Mouse (Mus musculus) heart, adult 18-20 months (tissue): ENCODE data around the gene Fmnl1. TPM values are rescaled to one million over a fixed set of nuclear protein-coding genes. Genes with fewer than 3 reads are reported as not detected.

Source experiments
- DNase-seq, 2 experiments: peaks; one replicate each; pipeline ENCODE4 v3.0.0; 2021 to 2022; ENCODE audit warnings: mixed read lengths in 1 of 2
- total RNA-seq, 2 experiments: library from RNA; stranded (reverse); gene quantifications; 2 replicates each; pipeline ENCODE4 v1.2.3; 2021

Gene Fmnl1
- total RNA-seq, 2 experiments from 2014 or later: 18.1 to 20.2 TPM

DNA sequence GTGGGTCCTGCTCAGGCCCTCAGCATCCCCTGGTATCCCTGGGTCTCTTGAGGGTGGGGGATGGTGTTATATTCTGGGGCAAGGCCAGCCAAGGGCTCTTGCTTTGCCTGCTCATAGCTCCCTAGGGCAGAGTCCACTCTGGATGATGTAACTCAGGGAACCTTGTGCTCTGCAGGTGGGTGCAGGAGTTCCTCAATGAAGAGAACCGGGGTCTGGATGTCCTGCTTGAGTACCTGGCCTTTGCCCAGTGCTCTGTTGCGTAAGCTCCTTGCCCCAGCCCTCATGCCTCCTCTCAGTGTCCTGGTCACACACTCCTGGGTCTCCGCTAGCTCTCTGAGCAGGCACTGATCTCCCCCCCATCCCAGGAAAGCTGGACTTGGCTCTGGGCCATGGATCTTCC lies 11.0 kb downstream of the Fmnl1 start:
- DNase-seq: no peak

DNA sequence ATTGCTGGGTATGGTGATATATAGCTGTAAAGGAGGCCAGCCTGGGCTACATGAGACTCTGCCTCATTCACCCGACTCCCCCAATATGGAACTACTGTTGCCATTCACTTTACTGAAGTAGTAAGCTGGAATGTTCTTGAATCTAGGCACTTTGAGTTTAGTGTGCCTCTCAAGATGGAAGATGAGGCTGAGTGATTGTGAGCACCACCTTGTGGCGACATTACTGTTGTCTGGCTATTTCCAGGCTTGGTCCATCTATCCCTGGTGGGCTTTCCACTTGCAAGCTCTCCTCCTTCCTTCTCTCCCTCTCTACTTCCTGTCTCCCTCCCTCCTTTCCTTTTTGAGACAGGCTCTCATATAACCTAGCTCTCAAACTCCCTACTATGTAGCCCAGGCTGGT lies 14.0 kb downstream of the Fmnl1 start:
- DNase-seq: peak; percentile 48 to 74

DNA sequence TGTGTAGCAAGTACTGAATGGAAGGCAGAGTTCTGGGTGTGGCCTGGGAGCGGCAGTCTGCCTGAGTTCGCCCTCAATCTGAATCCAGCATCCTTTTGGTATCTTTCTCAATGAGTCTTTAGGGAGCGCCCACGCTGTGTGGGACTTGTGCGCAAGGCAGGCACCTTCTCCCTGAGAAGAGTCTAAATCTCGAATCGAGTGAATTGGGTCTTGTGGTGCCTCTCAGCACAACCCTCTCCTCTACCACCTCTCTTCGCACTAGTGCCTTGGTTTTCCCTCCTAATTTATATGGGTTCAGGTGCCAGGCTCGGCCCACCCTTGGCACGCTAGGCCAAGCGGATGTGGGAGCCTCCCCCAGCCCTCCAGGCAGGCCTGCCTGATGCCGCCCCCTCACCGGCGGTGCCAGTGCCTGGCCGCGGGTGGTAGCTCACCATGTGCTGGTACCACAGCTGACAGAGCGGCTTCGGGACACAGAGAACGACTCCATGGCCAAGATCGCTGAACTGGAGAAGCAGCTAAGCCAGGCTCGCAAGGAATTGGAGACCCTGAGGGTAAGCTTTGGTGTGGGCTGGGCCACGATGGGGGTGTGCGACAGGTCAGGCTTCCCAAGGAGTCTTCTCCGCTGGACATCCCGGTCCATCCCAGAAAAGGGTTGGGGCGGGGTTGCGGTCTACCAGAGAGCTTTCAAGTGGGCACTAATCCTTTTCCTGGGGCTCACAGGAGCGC lies 21.5 kb downstream of the Fmnl1 start:
- no peak for DNase-seq

DNA sequence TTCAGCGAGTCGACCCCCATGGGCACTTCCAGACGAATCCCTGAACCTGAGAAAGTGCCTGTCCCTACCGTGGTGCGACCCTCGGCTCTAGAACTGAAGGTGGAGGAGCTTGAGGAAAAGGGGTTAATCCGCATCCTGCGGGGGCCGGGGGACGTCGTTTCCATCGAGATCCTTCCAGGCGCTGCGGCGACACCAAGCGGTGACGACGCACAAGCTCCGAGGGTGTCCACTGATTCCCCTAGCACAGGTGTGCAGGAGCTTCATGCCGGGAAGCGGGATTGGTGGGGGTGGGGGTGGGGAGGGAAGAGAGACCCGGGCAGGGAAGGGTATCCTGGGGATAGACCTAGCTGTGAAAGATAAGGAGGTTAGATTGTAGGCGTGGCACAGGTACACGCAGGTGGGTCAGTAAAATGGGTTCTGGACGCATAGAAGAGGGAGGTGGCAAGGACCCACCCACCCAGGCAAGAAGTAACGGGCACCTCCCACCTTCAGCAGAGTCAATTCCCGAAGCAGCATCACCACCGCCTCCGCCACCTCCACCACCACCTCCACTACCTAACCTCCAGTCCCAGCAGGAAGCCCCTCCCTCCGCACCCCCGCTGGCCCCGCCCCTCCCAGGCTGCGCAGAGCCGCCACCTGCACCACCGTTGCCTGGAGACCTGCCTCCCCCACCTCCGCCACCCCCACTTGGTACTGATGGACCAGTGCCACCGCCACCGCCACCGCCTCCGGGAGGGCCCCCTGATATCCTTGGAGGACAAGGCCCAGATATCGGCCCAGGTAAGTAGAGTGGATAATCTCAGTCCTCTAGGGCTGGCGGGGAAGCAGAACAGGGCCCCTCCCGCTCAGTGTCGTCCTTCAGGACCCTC lies 22.3 kb downstream of the Fmnl1 start:
- no peak for DNase-seq

DNA sequence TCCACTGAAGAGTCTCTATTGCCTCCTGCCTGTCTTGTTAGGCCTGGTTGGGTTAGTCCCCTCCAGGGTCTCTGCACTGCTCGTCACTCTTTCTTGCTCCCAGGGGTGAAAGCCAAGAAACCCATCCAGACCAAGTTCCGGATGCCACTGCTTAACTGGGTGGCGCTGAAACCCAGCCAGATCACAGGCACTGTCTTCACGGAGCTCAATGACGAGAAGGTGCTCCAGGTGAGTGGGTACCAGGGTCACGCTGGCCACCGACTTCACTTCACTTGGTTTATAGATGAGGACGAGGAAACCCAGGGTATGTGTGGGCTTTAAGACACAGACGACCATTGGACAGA lies 22.9 kb downstream of the Fmnl1 start:
- no peak for DNase-seq

DNA sequence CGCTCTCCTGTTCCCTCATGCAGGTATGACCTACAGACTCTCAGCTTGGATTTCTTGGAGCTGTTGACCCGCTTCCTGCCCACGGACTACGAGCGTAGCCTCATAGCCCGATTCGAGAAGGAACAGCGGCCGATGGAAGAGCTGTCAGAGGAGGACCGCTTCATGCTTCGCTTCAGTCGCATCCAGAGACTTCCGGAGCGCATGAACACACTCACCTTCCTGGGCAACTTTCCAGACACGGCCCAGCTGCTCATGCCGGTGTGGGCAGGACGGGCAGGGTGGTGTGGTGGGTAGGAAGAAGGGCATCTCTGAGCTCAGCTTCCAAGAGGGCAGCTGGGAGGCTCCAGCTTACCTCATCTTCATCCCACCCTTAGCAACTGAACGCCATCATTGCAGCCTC lies 24.3 kb downstream of the Fmnl1 start:
- no peak for DNase-seq

DNA sequence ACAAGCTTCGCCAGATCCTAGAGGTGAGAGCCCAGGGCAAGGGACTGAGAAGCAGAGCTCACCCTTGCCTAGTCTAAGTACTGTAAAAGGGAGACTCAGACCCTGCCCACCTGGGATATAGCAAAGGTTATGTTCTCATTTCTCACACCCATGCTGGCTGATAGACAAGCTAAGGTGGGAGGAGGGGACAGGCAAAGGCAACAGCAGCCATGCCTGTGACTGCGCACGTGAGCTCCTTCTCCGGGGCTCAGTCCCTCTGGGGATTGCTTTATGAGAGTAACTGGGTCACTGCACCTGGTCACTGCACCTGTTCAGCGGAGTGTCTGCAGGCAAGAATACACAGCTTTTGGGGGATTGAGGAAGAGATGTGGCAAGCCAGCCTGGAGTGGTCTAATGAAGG lies 24.7 kb downstream of the Fmnl1 start:
- no peak for DNase-seq

DNA sequence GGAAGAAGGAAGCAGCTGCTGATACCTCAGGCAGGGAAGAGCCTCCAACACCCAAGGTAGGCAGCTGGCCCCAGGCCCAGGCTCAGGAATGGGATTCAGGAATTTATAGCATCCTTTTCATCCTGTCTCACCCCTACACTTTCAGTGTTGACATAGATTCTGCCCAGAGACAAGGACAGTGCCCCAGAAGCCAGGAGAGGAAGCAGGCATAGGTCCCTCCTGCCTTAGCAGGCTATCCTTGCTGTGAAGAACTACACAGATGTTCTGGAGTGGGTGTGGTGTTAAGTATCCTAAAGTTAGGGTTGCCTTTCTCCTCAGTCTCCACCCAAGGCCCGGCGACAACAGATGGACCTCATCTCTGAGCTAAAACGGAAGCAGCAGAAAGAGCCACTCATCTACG lies 26.4 kb downstream of the Fmnl1 start:
- no peak for DNase-seq

DNA sequence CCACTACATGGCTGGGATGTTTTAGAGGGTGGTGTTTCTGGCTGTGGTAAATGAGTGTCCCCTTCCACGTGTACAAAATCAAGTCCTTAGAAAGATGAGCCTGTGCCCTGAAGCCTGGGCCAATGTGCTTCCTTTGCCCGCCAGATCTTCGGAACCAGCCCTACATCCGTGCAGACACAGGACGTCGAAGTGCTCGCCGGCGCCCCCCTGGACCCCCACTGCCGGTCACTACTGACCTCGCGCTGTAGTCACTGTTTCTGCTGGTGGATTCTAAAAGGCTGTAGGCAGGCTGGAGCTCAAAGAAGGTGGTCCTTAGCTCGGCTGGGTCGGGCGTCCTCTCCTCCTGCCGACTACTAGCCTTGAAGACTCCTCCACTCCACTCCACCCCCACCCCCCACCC lies 27.4 kb downstream of the Fmnl1 start:
- no peak for DNase-seq

DNA sequence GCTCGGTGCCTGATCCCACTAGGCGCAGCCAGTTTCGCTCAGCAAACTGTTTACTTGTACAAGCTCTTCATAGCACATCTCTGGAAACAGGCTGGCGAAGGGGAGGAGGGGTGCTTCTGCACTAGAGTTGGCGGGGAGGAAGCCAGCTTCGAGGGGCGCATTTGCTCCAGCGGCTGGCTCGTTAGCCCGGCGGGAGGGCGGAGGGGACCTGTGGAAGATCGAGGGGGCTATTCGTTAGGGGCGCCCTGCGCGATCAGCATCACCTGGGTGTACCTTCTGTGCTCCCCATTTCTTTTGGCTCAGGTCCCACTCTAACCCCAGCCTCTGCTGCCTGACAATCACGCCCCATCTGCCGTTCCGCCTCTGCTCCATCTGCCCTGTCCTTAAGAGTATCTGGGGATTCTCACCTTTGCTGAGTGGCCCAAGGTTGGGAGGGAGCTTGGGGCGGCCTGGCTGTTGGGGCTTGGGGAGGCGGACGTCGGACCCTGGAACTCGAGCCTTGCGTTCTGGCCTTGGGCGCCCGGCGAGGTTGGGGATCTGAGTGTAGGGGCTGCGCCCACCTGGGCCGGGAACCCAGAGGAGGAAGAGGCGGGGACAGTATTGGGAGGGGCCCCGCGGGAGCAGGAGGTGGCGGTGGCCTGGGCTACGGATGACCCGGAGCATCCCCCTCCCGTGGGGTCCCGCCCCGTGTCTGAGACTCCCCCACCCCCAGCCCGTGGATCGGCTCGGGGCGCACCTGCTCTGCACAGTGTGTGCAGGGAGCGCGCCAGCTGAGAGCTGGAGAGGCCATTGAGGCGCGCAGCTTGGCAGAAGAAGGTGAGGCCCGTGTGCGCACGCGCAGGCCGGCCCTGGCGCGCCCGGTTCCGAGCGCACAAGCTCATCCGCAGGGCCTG lies 28.2 kb downstream of the Fmnl1 start:
- DNase-seq: peak; percentile 45 to 54

DNA sequence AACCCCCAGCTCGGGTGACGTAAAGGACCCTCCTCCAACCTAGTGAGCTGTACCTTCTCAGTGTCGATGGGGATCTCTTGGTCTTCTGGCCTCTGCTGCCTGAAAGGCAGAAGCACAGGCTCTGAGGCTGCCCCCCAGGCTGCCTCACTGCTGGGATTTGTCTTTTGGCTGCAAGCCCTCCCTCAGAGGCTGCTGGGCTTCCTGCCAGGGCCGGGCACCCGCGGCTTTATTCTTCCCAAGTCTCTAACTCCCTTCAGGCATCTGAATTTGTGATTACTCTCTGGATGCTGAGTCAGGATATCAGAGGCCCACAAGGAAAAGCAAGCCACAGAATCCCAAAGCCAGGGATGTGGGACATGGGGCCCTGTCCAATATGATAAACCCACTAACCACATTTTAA lies 30.8 kb downstream of the Fmnl1 start:
- peak in 1 of 2 experiments; percentile 25 for DNase-seq

DNA sequence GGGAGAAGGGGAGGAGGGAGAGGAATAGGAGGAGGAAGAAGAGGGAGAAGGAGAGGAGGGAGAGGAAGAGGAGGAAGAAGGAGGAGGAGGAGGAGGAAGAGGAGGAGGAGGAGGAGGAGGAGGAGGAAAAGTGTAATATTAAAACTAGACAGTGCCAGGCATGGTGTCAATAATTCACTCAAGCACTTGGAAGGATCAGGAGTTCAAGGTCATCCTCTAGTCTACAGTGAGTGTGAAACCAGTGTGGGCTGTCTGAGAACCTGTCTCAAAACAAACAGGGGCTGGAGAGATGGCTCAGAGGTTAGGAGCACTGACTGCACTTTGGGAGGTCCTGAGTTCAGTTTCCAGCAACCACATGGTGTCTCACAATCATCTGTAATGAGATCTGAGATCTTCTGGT lies 31.5 kb downstream of the Fmnl1 start:
- no peak for DNase-seq

DNA sequence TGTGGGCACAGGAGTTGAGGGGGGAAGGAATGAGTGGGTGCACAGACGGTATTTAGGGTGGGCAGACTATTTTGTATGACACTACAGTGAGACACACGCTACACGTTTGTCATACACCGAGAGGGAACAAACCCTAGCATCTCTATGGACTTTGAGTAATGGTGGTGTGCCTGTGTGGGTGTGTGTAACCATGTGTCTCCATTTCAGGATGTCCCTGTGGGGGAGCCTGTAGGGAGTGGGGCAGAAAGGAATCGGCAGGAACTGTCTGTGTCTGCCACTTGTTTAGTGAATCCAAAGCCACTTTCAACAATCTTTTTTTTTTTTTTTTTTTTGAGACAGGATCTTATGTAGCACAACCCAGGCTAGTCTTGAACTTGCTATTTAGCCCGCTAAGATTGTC lies 35.3 kb downstream of the Fmnl1 start:
- no peak for DNase-seq

DNA sequence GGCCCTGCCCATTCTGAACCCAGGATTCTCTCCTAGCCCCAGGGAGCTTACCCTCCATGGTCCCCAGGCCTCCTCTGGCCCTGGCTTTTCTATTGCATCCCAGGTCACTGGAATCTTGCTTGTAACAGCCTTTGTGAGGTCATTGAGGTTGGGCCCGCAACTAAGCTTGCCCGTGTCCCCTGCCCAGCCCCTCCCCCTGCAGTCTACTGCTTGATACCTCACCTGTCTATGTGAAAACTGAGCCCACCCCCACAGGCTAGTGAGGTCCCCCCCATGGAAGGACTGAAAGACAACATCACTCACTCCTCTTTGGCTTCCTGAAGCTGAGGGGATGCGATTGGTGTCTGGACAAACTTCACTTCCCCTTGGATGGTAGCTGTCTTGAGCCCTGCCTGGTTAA lies 37.6 kb downstream of the Fmnl1 start, which contains the start of gene 1700023F06Rik:
1700023F06Rik (minus strand) TSS at position 101 of the 400 bp plus-strand sequence.
- no peak for DNase-seq

DNA sequence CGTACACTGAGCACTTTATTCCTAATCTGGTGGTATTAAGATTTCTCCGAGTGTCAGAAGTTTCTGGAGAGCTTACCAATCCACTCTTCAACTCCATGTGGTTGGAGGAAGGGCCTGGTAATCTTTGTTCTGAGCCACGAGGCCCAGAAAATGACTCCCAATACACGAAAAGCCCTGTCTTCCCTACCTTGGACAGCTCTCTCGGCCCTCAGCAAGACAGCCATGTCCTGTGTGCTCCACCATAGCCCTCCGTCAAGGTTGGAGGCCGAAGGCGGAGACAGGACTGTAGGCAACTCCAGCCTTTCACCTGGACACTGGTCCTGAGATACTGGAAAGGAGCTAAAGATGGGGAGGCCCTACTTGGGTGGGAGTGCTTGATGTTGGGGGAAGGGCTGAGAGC lies 39.4 kb downstream of the Fmnl1 start:
- no peak for DNase-seq

DNA sequence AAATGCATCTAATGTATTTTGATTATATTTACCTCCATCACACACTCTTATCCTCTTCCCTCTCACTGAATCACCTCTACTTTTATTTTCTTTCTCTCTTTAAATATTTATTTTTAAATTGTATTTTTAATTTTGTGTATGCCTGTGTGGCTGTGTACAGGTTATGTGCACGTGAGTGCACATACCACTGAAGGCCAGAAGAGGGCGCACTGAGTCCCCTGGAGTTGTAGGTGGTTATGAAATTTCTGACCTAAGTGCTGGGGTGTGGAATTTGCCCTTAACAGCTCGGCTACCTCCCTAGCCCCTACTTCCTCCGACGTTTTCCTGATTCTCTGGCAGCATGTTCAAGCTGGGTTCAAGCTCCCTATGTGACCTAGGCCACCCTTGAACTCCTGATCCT lies 42.8 kb downstream of the Fmnl1 start:
- no peak for DNase-seq

DNA sequence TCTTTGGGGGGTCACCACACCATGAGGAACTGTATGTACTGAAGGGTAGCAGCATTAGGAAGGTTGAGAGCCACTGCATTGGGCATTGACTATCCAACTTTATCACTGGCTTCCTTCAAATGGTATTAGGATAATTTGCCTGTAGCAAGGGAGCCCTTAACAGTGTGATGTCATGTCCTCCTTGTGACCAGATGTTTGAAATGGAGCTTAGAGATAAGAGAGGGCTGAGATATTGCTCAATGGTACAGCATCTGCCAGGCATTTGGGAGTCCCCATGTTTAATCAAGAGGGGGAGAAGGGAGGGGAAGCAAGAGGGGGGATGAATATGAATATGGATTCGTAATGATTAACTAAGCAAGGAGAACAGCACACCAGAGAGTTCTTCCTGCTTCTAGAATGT lies 44.4 kb downstream of the Fmnl1 start:
- peak in 1 of 2 experiments; percentile 32 for DNase-seq

DNA sequence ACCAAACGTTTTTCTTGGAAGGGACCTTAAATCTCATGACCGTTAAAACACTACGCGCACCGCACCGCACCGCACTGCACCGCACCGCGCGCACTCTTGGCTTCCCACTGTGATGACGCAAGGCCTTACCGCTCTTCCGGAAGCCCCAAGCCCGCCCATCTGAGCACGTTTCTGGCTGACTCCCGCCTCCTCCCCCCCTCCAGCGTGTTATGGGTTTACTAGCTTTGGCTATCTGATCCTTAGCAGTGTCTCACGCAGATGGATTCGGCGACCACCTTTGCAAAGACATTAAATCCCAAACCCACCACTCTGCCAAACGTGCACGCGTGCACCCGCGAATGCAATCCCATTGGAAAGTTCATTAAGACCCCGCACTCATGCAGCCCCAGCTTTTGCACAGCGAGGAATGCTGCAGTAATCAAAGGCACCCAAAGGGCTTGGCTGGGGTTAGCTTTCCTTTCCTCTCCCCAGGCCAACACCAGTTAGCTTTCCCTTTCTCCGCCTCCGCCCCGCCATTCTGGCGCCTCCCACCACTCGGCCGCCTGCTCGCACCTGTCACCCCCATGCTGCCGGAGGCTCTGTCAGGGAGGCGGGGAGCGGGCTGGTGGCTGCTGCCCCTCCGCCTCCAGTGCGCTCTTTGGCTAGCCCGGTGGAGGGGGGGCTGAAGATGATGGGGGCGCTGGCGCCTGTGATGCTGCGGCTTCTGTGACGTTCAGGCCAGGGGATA lies 47.0 kb downstream of the Fmnl1 start, which contains the start of gene Spata32:
Spata32 (minus strand) TSS at position 643 of the 727 bp plus-strand sequence.
- DNase-seq: peak; percentile 61 to 62

DNA sequence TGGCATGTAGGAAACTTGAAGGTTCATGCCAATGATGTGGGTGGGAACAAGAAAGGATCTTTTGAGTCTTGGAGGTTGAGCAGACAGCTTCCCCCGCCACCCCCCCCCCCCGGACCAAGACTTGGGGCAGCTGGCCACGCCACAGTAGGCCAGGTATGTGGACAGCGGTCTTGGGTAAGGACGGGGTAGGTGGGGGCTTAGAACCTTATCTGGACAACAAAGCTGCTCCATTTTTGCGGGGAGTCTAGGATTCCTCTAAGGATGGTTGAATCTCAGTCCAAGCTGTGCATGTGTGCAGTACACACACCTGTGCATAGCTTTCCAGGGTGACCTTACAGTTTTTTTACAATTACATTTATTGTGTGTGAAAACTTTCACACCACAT lies 47.6 kb downstream of the Fmnl1 start:
- DNase-seq: no peak

DNA sequence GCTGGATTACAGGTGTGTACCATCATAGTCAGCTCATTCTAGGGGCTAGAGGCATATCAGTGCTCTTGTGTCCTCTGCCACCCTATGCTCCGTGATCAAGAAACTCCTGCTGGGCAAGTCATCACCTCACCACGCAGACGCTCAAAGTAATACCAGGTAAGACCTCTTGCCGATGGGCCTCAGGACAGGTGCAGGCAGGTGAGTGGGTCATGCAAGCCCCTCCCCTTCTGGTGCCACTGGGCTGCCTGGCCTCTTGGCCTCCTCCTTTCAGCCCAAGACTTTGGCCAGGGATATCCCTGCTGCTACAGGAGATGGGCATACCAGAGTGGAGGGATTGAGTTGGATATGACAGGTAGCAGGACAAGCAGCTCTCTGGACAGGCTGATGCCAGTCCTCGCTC lies 48.4 kb downstream of the Fmnl1 start:
- no peak for DNase-seq

DNA sequence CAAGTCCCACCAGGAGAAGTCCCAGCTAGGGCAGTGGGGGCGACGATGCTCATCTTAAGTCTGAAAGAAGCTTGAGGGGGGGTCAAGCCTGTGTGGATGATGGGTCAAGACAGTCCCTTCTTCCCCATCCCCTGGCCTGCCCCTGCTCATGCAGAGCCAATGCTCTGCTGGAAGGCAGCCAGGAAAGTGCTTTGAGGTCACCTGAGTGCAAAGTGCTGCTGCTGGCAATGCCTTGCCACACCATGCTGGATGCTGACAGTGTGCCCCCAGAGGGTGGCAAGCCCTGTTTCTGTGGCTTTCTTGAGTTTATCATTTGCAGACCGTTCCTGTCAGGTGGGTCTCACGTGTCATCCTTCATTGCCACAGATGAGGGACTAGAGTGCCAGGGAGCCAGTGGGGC lies 49.1 kb downstream of the Fmnl1 start:
- DNase-seq: no peak

DNA sequence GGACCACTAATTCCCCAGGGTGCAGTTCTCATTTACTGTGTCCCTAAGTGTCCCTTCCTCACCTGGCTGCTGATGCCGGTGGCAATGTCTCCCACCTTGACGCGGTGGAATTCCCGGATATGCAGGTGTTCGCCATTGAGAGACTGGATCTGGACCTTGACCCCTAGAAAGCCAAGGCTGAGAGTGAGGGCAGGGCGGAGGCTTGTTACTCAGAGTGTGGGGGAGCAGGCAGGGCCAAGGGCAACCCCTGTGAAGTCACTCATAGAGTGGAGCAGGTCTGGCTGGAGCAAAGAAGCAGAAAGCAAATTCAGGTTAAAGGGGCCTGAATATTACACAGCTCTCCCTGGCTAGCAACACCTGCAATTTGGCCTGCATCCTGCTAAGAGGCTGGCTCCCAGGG lies 50.5 kb downstream of the Fmnl1 start:
- no peak for DNase-seq
